Mouse (Mus musculus): ENCODE measurements around the gene Pxk. TPM values are rescaled to one million over a fixed set of nuclear protein-coding genes. Genes with fewer than 3 reads are reported as not detected.
"Not testable (repeated sequence)": the region's sequence is repeated elsewhere in the genome, so short reads cannot be mapped to it uniquely, and the experiment has no call there.

Gene Pxk
- total RNA-seq, 4 experiments from 2014 or later, result 32.5 to 32.8 (median 32.7) TPM

- DNase-seq (ENCODE audit: low spot score in 2 of 2), result no peak
These were observed 47.9 kb downstream of the Pxk start for GRCm38 (mm10) chr14:8145594-8146558.

DNA sequence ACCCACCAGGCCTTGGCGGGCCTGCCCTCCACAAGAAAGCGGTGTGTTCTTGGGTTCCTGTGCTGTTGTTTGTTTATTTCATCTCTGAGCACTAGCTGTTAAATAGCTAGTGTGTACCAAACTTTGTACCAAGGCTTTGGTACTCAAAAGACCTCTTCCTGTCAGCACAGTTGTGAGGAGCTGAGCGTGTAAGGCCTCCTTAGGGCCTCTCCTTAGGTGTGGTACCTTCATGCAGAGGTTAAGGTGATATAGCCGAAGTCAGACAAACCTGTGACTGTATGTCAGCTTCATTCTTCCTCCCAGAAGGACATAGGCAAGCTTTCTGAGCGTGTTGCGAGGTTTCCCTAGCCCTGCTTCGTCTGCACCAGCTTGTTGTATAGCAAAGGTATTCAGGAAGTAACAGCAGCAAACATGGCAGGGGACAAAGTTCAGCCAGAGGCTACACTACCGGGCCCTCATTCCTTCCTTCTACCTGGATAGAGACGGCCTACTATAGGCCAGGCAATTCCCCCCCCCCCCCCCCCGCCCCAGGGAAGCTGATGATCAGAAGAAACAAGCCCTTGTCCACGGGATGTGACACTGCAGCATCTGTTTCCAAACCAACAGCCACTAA is 48.7 kb downstream of the Pxk start:
- DNase-seq (ENCODE audit: low spot score in 2 of 2), result no peak

DNA sequence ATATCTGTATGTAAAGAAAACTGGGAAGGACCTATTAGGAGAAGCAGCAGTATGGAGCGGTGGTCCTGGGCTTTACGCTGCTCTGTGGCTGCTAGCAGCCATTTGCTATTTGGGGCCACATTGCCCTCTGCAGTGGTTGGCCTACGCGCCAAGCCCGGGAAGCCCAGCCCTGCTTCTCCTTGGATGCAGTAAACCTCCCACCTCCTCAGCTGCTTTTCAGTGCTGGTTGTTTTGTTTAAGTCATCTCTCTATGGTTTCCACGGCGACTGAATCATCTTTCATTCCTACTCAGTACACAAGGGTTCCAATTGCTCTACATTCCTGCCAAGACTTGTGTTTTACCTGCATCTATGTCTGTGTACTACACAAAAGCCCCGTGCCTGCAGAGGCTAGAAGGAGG is 50.8 kb downstream of the Pxk start:
- DNase-seq (ENCODE audit: low spot score in 2 of 2), result peak in 1 of 2 experiments; percentile 49

- DNase-seq (ENCODE audit: low spot score in 2 of 2), result no peak
These were observed 53.7 kb downstream of the Pxk start for GRCm38 (mm10) chr14:8151757-8152156.

GRCm38 (mm10) chr14:8154072-8154471 is 56.1 kb downstream of the Pxk start:
- no peak for DNase-seq (ENCODE audit: low spot score in 2 of 2)

GRCm38 (mm10) chr14:8156947-8157346 is 58.9 kb downstream of the Pxk start:
- no peak for DNase-seq (ENCODE audit: low spot score in 2 of 2)

DNA sequence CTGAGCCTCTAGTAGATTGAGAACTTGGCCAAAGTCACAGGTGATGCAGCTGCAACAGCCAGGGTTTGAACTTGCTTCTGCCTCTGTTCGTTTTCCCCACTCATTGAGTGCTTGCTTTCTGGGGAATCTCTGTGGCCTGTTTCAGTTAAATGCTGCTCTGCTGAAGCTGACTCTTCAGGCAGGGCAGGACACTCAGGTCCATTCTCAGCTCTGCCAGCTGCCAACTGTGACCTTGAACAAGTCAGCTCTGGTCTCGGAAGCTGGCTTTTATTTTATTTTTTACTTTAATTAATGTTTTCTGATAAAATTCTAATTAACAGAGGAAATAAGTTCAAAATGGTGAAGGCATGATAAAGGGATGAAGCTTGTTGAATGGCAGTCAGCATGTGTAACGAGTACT is 60.7 kb downstream of the Pxk start:
- DNase-seq (ENCODE audit: low spot score in 2 of 2), result no peak

DNA sequence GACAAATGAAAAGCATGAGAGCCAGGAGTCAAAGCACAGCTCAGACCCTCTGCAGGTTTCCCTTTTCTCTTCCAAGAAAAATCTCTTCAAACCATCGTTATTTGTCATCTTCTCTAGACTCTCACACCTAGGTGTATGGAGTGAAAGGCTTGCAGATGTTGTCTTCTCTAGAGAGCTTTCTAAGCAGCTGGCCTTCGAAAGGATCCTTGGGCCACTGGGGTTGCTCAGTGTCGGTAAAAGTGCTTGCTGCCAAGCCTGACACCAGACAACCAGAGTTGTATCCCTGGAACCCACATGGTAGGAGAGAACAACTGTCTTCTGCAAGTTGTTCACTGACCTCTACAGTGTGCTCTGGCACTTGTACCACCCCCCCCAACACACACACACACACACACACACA is 61.1 kb downstream of the Pxk start:
- DNase-seq (ENCODE audit: low spot score in 2 of 2), result no peak

- DNase-seq (ENCODE audit: low spot score in 2 of 2), result no peak
These were observed 63.8 kb downstream of the Pxk start for GRCm38 (mm10) chr14:8161777-8162176.

GRCm38 (mm10) chr14:8164463-8164862 is 66.5 kb downstream of the Pxk start:
- DNase-seq (ENCODE audit: low spot score in 2 of 2), result no peak

DNA sequence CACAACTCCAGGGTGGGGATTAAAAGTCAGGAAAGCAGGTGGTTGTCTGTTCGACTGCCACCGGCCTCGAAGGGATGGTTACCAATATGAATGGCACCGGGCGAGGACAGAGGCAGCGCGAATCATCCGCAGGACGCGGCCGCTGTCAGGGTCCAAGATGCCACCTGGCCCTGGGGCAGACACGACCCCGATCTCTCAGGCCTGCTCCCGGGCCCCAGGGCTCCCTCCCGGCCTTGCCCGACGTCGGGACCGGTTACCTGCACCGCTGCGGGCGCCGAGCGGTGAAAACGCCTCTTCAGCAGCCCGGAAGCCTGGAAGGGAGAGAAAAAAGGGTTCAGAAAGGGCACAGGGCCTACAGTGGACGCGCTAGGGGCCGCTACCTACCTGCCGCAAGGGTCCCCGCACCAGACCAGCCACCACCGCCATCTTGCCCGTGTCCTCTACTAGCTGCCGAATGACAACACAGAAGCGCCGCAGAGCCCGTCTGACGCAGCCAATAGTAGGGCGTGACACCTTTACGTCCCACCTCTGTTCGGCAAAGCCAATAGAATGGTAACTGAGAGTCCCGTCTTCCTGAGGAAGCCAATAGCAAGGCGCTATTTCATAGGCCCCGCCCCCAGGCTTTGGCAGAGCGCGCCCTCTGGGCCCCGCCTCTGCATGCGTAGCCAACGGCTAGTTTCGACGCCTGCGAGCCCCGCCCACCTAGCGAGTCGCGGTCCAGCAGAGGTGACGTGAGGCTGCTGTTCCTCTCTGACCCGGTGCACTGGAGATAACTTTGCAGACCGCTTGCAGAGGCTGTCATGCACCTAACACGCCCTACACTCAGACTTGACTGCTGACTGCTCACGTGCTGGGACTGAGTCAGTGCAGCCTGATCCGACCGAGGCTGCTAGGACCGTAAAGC is 74.7 kb downstream of the Pxk start, which contains the start of gene Pdhb:
Pdhb (minus strand) TSS at position 519 of the 904 bp plus-strand sequence.
- peak; percentile 93 to 100 for DNase-seq (ENCODE audit: low spot score in 2 of 2)

GRCm38 (mm10) chr14:8173542-8174250 is 75.7 kb downstream of the Pxk start:
- not testable (repeated sequence) for DNase-seq (ENCODE audit: low spot score in 2 of 2)

DNA sequence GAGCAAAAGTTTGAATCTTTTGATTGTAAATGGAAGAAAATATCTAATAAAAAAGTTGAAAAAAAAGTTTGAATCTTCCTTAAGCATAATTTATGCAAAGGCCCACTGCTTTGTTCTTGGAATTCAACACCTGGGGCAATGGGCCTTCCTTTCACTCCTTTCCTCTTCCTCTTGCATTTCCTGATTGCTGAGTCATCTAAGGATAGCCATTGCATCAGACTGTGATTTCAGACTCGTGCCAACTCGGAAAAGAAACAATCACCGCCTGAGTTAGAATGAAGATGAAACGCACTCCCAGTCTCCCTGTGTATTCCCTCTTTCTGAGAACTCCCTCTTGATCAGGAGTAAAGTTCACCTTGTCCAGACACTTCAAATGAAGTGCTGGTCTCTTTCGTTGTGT is 76.6 kb downstream of the Pxk start:
- no peak for DNase-seq (ENCODE audit: low spot score in 2 of 2)

GRCm38 (mm10) chr14:8176251-8176650 is 78.2 kb downstream of the Pxk start:
- DNase-seq (ENCODE audit: low spot score in 2 of 2), result no peak

- no peak for DNase-seq (ENCODE audit: low spot score in 2 of 2)
These were observed 82.5 kb downstream of the Pxk start for GRCm38 (mm10) chr14:8180371-8181035.

- no peak for DNase-seq (ENCODE audit: low spot score in 2 of 2)
These were observed 85.3 kb downstream of the Pxk start for GRCm38 (mm10) chr14:8183330-8183729.

DNA sequence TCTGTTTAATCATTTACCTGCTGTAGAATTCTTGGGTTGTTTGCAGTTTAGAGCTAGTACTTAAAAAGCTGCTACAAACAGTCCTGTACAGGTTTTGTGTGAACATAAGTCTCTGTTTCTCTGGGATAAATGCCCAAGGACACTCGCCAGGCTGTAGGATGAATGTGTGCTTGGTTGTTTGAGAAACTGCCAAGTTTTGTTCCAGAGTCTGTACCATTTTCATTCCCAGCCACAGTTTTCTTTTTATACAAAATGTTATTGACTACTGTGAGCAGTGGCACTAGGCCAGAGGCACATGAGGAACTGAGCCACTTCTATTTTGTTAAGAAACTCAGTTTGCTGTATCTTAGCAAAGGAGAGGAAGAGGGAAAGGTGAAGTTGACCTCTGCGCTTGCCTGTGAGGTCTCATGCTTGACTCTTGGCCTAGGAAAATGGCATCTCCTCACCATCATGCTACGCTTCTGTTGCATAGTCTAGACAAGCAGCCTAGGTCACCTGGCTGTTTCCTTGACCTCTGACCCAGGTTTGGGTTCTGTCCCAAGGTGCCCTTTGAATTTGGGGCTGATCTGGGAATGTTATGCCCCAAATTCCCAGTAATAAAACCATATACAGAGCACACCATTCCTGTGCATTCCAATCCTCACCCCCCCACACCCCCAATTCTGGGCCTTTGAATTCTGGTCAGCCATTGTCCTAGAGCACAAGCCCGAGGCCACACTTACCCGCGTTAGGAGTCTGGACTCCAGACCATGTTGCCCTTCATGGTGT is 88.5 kb downstream of the Pxk start:
- DNase-seq (ENCODE audit: low spot score in 2 of 2), result peak in 1 of 2 experiments; percentile 87

- no peak for DNase-seq (ENCODE audit: low spot score in 2 of 2)
These were observed 92.5 kb downstream of the Pxk start for GRCm38 (mm10) chr14:8190556-8190955.

GRCm38 (mm10) chr14:8191331-8191965 is 93.4 kb downstream of the Pxk start:
- DNase-seq (ENCODE audit: low spot score in 2 of 2), result no peak

Data from left cerebral cortex, adult 8-10 months (tissue).